Mouse (Mus musculus): ENCODE measurements at regions not wholly inside any gene's neighbourhood (a gene's known extent, or its start where the extent isn't known, plus 50 kb on each side); places are given as distances from the start of the nearest gene placed in this dataset.

GRCm38 (mm10) chr5:39260721-39261190, 384.1 kb upstream of the Clnk start:
- TF ChIP-seq POLR2A (IDR thresholded peaks at IDR 0.05; ENCODE audit: control insufficient read depth, low read depth, low read length) (no peak), CTCF (IDR thresholded peaks at IDR 0.05; ENCODE audit: control insufficient read depth, insufficient read depth, insufficient replicate concordance, low read depth, low read length) (no peak)
